Mouse (Mus musculus) heart, postnatal 0 days (tissue): Measurements from ENCODE around the gene Disp1.

Source experiments
- CTCF ChIP-seq: IDR thresholded peaks from 2 replicates; pipeline ENCODE4 v1.5.1; 2016; ENCODE audit warnings: antibody characterized with exemption, control low read depth, low read depth
- EP300 ChIP-seq: IDR thresholded peaks from 2 replicates; pipeline ENCODE4 v1.6.1; 2016; ENCODE audit warnings: antibody characterized with exemption, low read depth

- no peak for TF ChIP-seq CTCF
- TF ChIP-seq EP300, result no peak
Measured at GRCm38 (mm10) chr1:183216691-183217090, 4.6 kb downstream of the Disp1 start.
